Mouse (Mus musculus) monocyte, adult 2 months (primary cell): Measurements from ENCODE around the gene Ank3.

Source experiments
- DNase-seq, 2 experiments: peaks; one replicate each; pipeline ENCODE4 v3.0.0; 2022; ENCODE audit warnings: low spot score in 2 of 2, low read depth in 1 of 2

The Ank3 gene

GRCm38 (mm10) chr10:69709631-69710030, 311.1 kb downstream of the Ank3 start:
- no peak for DNase-seq

DNA sequence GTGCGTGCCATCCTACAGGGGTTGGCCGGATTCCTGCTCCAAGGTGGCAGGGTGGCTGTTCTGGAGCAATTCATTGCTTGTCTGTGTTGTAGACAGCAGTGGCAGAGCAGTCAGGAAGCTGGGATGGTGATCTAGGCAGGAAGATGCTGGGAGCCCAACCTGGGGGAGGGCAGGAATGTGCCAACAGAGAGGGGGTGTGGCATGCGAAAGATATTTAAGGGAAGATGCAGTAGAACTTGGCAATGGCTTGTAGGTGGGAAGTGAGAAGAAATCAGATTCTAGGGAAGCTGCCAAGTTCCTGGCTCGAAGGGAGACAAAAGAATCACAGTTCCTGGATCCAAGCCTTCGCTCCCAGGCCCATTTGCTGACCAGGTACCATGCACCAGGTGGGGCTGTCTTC, 312.2 kb downstream of the Ank3 start:
- no peak for DNase-seq

DNA sequence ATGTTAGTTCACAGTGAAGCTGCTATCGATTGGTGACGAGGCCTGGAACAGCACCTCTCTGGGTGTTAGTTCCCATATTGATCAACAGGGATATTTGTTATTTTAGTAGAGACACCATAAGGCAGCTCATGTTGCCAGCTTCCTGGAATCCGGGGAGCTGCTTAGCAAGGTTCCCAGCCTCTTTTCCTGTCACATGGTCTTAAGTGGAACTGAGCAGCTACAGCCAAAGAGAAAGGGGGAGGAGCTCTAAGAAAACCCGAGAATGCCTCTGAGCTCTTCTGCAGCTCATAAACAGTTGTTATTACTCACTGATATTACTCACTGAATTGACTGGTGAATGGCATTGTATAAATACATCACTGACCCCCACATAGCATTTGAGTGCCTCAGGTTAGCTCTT, 318.3 kb downstream of the Ank3 start:
- no peak for DNase-seq

- no peak for DNase-seq
Observed at GRCm38 (mm10) chr10:69719421-69719820, 320.8 kb downstream of the Ank3 start.

DNA sequence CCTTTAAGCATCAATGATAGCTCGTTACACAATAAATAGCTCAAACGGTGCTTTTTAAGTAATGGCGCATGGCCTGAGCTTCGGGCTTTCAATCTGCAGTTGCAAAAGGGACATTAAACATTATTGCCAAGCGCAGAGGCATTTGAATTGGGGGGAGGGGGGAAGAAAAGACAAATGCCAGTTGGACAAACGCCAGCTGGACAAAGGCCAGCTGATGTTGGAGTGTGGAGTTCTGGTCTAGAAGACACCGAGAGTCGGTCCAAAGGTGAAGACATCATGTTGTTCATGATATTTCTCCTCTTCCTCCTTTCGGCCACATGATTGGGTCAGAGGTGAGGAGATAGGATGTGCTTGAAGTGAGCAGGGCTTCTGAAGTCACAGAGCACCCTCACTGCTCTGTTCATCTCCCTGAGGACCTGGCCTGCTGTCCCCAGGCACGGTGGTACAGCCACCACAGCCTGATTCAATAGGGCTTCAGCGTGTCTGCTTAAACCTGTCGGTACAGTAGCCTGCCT, 321.4 kb downstream of the Ank3 start:
- no peak for DNase-seq

DNA sequence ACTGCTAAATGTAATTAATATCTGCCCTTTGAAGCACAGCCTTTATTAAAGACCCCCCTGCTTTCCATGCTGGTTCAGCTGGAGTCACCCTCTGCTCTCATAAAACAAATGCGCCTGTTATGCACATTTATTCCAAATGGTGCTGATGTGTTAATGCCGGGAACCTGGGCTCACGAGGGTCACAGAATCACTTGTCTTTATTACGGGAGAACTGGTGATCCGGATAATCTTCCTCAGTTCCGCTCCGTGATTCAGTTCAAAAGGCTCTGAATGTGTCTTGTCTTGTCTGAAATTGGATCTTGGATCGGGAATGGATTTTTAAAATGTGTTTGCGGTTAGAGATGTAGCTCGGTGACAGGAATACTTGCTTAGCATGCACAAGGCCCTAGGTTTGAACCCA, 321.9 kb downstream of the Ank3 start:
- no peak for DNase-seq

DNA sequence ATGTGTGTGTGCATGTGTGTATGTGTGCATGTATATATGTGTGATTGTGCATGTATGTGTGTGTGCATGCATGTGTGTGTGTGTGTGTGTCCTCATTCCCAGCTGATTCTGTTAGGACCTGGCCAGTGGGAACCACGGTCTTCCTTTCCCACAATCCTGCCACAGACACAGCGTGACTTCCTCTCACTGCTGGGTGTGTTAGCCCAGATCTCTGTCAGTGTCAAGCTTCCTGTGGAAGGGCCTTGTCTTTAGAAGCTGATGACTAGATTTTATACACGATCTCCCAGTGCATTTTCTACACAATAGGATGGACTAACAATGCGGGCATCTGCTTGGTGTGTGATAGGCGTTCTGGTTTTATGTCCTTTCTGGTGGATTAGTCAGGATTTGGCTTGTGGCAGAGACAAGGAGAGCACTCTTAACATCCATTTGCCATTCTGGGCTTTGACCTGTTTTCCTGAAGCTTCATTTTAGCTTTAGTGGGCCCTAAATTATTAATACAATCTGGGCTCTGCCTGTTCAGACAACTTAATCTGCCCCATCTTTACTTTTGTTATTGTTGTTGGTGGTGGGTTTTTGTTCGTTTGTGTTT, 322.4 kb downstream of the Ank3 start:
- no peak for DNase-seq

DNA sequence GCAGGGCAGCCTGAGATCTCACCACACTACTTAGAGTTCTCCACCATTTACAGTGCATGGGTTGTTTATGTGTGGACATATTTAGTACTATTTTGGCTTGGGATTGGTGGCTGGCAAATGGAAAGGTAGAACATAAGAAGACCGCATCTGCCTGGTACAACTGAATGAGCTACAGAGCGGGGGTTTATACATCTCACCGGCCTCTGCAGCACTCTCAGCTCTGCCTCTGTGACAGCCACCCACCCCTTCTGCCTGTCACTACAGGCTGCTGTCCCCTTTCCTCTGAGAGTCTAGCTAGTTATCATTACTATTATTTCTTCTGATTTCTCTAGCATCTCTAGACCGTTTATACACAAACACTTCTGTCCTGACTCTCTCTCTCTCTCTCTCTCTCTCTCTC, 325.6 kb downstream of the Ank3 start:
- DNase-seq = no peak

- DNase-seq = no peak
Observed at GRCm38 (mm10) chr10:69725078-69725477, 326.5 kb downstream of the Ank3 start.

DNA sequence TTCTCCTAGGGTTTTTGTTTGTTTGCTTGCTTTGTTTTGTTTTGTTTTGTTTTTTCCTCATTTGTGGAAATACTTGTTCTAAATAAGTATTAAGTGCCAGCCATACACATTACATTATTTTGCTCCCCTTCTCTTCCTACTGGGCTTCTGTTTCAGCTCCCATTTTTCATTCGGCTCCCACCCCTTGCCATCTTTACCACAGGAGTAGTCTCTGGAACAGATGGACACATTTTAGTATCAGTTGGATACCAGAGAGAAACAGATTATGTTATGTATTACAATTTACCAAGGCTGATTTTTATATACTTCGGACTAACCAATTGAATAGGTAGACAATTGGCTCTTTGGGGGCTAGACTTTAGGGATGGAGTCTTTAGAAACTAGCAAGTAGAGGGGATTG, 327.7 kb downstream of the Ank3 start:
- no peak for DNase-seq

DNA sequence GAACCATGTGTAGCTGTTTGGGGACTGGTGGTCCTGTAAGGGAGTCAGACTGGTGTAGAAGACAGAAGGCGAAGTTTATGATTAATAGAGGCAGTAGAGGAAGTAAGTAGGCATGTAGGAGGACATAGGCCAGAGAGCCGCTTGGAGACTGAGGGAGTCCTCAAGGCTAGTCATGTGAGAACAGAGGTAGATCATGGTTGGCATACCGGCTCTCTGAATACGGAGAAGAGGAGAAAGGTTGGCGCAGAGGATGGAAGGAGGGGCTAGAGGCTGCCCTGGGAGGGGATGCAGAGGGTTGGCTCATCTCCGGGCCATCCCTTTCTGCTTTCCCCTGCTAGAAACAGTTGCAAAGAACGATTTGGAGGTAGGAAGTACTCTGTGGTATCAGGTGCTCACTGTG, 328.2 kb downstream of the Ank3 start:
- DNase-seq = no peak

- DNase-seq = no peak
Observed at GRCm38 (mm10) chr10:69728876-69729275, 330.3 kb downstream of the Ank3 start.

DNA sequence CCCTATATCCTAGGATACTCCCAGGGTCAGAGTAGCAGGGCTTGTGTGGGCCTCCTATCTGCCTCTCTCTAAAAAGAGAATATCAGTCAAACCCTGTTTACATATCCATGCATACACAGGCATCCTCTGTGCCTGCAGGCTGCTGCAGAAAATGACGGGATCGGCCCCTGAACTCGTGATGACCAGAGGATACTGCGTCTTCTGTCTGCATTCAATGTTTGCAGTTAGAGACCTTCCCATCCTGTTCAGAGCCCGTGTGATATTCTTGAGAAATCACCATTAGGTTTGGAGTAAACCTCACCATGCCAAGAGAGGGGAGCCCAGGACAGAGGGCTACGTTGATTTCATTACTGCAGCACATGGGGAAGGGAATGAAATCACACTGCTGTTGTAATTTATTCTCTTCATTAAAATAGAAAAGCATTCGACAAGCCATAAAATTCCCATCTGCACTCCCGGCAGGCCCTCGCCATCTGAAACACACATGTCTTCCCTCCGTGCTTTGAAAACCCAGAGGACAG, 331.8 kb downstream of the Ank3 start:
- no peak for DNase-seq

DNA sequence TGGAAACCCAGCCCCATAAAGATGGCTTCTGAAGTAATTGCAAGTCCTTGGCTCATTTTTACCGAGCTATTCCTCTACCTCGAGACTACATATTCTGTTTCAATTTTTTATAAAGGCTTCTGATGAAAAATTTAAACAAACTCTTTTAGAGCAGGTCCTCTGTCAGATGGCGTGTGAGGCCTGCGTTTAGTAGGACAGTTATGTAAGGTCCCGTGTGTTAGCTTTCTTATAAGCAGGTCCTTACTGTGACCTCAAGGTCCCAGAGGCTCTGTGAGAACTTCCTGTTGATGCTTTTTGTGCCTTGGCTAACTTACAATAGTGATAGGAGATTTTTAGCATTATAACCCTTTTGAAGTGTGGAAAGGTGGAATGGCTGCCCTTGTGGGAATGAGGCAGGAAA, 332.8 kb downstream of the Ank3 start:
- no peak for DNase-seq

GRCm38 (mm10) chr10:69731863-69732262, 333.3 kb downstream of the Ank3 start:
- no peak for DNase-seq

GRCm38 (mm10) chr10:69736241-69736640, 337.7 kb downstream of the Ank3 start:
- DNase-seq = no peak

DNA sequence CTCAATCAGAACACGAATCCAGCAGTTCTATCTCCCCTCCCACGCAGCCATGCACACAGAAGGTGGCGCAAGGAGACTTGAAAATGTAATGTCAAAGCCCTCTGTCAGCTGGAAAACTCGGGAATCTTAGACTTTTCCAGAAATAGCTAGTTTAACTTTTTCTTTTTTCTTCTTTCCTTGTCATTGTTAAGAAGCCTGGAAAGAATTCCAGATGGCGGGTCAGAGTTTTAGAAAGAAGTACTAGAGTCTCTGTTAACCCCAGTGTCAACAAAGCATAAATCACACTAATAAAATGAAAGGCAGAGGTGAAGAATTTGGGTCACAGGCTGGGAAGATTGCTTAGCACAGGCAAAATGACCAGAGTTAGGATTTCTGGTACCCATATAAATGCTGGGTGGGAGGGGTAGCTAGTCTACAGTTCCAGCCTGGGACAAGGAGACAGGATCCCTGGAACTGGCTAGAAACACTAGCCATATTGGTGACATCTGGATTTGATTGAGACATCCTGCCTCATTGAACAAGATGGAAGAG, 340.2 kb downstream of the Ank3 start:
- no peak for DNase-seq

- DNase-seq = no peak
Observed at GRCm38 (mm10) chr10:69742528-69742927, 344.0 kb downstream of the Ank3 start.

- no peak for DNase-seq
Observed at GRCm38 (mm10) chr10:69744181-69744580, 345.6 kb downstream of the Ank3 start.

DNA sequence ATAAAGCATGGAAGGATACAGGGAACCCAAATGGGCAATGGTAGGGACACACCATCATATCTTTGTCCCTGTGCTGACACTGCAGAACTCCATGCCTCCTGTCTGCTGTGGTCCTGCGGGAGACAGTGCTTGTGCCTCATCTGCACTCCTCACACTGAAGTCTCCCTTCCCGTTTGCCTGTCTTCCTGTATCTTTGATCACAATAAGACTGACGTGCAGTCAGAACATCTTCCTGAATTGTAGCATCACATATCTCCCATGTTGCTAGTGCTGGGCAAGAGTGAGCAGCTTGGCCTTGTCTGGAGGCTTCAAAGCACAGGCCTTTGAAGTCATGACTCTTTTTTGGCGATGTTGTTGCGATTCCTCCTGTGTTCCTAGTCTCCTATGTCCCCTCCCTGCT, 346.3 kb downstream of the Ank3 start:
- no peak for DNase-seq

- DNase-seq = no peak
Observed at GRCm38 (mm10) chr10:69746322-69746721, 347.7 kb downstream of the Ank3 start.

GRCm38 (mm10) chr10:69746730-69747129, 348.2 kb downstream of the Ank3 start:
- no peak for DNase-seq

DNA sequence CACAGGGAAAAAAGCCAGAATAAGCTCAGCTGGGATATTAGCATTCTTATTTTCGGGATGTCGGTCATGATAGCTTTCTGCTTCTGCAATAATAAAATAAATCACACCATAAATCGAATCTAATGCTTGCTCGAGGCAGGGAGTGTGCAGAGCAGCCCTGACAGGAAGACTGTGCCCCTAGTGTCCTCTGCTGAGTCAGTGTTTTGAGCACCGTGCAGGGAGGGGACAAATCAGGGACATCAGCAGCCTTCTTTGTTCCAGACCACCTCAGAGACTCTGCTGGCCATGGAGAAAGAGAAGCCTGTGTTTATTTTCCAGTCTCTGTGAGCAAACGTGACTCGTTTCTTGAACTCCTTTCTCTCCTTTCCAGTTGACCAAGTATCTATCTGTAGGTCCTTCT, 352.8 kb downstream of the Ank3 start:
- DNase-seq = no peak
